Mouse (Mus musculus): Measurements from ENCODE around the gene Ddr1.
"Not testable (repeated sequence)": the region's sequence is repeated elsewhere in the genome, so short reads cannot be mapped to it uniquely, and the experiment has no call there.

Gene Ddr1

DNA sequence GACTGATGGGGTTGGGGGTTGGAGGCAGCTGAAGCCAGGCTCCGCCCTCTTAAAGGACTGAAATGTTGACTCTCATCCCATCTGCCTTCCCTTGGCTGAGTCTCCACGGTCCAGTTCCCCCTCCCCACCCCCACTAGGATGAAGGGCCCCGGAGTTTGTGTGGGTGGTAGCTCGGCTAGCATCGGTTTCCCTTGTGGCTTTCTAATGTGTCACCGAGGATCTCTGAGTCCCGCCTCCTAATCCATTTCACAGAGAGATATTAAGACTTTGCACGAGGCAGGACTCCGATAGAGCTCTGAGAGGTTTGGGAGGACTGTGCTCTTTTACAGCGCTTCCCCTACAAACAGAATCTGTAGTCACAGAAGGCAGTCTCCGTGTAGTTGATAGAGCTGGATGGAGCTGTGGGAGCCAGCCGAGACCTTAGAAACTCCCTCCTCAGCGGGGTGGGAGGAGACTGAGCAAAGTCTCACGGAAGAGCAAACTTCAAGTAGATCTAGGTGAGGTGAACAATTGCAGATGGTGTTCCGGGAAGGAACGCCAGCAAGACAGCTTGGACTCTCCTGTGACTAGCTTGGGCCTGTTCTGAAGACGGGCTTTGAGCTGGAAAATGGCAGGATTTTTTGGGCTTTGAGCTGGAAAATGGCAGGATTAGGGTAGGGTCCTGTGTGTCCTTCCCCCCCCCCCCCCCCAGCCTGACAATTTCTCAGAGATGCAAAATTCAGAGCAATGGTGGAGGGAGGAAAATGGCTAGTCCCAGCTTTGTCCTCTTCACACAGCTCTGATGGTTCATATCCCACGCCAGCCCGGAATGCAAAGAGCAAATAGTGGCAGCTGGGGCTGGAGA, at the start of gene Ddr1:
Ddr1 (minus strand) TSS at position 1 of the 844 bp plus-strand sequence.
- no peak for DNase-seq (ENCODE audit: extremely low read depth, insufficient read length, low spot score)

- no peak for DNase-seq (ENCODE audit: extremely low read depth, insufficient read length, low spot score)
Observed at GRCm38 (mm10) chr17:35753668-35754067, 49.2 kb upstream of the Ddr1 start.

- peak; percentile 53 for DNase-seq (ENCODE audit: extremely low read depth, insufficient read length, low spot score)
Observed at GRCm38 (mm10) chr17:35752221-35752811, 47.9 kb upstream of the Ddr1 start.

- no peak for DNase-seq (ENCODE audit: extremely low read depth, insufficient read length, low spot score)
Observed at GRCm38 (mm10) chr17:35749685-35750084, 45.3 kb upstream of the Ddr1 start.

DNA sequence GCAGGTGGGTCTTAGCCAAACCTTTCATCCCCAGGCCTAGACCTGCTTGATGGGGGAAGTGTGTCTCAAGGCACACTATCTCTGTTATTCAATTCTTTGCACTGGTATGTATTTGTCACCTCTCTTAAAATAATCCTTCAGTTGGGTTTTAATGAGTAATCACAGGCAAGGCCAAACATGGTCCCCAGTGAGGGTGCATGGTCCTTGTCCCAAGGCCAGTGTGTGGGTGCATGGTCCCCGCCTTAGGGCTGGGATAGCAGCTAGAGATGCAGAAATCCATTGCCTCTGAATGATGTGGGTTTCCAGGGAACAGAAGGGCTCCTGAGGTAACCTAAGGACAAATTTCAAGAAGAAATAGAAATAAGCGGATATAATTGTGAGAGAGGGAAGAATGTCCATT, 39.9 kb upstream of the Ddr1 start:
- no peak for DNase-seq (ENCODE audit: extremely low read depth, insufficient read length, low spot score)

- no peak for DNase-seq (ENCODE audit: extremely low read depth, insufficient read length, low spot score)
Observed at GRCm38 (mm10) chr17:35742948-35743347, 38.5 kb upstream of the Ddr1 start.

DNA sequence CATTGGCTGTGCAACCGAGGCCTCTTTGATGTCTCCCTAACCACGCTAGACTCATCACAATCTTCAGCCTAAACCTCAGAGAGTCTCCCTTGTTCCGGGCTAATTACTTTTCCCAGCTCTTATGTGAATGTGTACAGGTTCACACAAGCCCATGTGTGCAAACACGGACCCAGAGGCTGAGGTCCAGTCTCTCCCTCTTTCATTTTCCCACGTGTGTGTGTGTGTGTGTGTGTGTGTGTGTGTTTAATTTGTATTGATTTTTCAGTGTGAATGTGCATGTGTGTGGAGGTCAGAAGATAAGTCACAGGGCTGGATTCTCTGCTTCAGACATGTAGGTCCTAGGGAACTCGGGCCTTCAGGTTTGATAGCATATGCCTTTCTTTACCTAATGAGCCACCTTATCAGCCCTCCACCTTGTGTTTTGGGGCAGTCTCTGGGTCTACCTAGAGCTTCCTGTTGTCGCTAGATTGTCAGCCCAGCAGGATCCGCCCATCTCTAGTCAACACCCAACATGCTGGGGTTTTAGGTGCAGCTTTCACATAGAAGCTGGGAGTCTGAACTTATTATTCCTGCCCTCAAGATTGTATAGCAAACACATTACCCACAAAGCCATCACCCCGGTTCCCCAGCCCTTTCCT, 37.3 kb upstream of the Ddr1 start:
- no peak for DNase-seq (ENCODE audit: extremely low read depth, insufficient read length, low spot score)

DNA sequence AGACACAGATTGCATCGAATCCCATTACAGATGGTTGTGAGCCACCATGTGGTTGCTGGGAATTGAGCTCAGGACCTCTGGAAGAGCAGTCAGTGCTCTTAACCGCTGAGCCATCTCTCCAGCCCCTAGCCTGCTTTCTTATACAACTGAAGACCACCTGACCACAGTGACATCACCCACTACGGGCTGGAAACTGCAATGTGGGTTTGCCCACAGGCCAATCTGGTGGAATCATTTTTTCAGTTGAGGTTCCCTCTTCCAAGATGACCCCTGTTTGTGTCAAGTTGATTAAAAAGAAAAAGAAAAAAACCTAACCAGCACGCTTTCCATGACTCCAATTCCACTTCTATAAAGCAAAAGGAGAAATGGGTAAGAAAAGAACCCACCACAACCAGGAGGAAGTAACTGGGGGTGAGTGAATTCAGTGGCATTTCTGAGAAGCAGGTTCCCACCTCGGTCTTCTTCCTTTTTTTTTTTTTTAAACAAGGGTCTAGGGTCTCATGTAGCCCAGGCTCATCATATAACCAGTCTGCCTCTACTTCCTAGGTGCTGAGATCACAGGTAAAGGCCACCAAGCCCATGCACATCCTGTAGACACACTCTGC, 36.0 kb upstream of the Ddr1 start:
- no peak for DNase-seq (ENCODE audit: extremely low read depth, insufficient read length, low spot score)

DNA sequence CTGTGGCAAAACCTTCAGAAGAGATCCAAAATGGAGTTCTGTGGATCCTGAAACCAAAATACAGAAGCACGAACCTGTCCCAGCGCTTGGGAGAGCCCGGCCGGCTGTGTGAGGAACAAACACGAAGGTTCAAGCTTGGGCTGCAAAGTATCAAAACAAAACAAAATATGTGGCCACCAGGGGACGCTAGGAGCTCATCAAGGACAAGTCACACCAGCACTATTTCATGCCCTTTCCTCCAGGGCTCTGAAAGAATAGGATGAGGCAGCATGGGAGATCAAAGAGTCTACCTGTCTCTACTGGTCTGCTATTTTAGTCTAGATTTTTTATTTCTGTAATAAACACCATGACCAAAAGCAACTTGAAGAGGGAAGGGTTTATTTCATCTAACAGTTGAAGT, 35.3 kb upstream of the Ddr1 start:
- peak; percentile 40 for DNase-seq (ENCODE audit: extremely low read depth, insufficient read length, low spot score)

- DNase-seq (ENCODE audit: extremely low read depth, insufficient read length, low spot score), result peak; percentile 71
Observed at GRCm38 (mm10) chr17:35737743-35738142, 33.3 kb upstream of the Ddr1 start.

- DNase-seq (ENCODE audit: extremely low read depth, insufficient read length, low spot score), result peak; percentile 59
Observed at GRCm38 (mm10) chr17:35736280-35736960, 32.0 kb upstream of the Ddr1 start.

- DNase-seq (ENCODE audit: extremely low read depth, insufficient read length, low spot score), result no peak
Observed at GRCm38 (mm10) chr17:35734478-35734877, 30.1 kb upstream of the Ddr1 start.

DNA sequence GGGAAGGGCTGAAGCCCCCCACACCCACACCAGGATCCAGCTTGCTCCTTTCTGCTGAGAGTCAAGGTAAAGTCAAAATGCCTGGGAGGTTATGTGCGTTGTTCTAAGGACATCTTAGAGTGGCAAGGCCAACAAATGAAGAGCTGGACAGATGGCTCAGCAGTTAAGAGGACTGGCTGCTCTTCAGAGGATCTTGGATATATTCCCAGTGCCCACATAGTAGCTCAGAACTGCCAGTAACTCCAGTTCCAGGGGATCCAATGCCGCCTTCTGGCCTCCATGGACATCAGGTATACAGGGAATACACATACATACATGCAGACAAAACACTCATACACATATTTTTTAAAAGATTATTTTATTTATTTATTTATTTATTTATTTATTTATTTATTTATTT, 29.0 kb upstream of the Ddr1 start:
- no peak for DNase-seq (ENCODE audit: extremely low read depth, insufficient read length, low spot score)

DNA sequence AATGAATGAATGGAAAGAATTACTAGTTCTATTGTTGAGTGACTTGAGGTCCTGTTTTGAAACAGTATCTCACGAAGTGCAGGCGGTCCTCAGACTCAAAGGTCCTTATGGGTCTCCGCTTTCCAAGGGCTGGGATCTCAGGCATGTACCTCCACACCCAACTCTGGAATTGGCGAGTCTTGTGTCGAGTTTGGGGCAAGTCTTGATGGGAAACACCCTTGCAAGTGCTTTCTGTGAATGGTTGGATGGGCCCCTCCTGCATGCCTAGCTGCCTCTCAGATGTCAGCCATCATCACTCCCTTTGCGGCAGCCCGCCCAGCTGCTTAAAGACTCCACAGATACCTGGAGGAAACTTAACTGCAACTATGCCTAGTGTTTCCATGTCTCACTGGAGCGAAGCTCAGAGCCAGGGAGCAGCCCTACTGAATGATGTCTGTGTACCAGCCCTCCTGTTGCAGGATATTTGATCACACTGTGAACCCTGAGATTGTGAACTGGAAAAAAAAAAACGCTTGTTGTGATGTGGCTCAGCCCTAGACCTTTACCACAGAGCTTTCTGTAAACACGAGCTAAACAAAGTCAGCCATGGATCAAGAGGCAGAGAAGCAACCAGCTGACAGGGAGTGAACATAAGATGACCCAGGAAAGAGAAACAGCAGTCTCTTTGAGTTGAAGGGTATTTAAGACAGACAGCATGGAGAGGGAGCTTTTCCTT, 27.2 kb upstream of the Ddr1 start:
- DNase-seq (ENCODE audit: extremely low read depth, insufficient read length, low spot score), result no peak

DNA sequence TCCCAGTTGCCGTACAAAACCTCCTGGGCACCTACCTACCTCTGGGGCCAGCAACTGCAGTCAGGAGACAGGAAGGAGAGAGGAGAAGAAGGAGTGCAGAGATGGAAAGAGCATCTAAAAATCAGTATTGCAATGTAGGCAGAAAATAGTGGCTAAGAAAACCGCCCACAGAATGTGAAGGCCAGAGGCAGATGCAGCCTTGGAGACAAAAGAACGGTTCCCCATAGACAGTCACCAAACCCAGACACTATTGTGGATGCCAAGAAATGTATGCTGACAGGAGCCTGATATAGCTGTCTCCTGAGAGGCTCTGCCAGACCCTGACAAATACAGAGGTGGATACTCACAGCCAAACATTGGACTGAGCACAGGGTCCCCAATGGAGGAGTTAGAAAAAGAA, 25.7 kb upstream of the Ddr1 start:
- not testable (repeated sequence) for DNase-seq (ENCODE audit: extremely low read depth, insufficient read length, low spot score)

GRCm38 (mm10) chr17:35728821-35729220, 24.4 kb upstream of the Ddr1 start:
- no peak for DNase-seq (ENCODE audit: extremely low read depth, insufficient read length, low spot score)

DNA sequence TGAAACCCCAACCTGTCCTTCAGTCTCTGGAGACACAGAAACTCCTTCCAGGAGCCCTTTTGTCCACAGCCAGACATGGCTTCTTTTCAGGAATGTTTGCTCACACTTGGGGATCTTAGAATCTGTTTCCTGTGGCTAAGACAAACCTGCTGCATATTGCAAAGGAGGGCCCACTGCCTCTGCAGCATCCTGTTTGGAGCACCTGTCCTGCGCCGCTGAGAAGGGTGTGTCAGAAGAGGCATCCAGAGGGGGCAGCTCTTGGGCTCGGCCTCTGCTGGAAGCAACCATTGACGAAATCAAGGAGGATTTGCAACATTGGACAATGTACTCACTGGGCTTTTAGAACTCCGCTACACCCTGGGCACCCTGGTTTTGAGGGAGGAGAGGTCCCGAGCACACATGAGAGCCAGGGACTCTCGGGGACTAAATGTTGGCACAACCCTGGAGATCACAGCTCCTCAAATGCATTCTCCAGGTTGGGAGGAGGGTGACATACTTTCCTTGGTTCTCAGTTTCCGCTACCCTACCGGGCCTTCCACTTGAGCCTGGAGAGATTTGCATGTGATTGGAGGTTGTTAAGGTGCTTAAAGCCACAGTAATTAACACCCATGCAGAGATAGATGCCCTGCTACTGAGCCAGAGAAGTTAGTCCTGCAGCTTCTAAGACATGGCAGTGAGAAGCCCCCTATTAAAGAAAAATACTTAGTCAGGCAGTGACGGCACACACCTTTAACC, 23.2 kb upstream of the Ddr1 start:
- no peak for DNase-seq (ENCODE audit: extremely low read depth, insufficient read length, low spot score)

DNA sequence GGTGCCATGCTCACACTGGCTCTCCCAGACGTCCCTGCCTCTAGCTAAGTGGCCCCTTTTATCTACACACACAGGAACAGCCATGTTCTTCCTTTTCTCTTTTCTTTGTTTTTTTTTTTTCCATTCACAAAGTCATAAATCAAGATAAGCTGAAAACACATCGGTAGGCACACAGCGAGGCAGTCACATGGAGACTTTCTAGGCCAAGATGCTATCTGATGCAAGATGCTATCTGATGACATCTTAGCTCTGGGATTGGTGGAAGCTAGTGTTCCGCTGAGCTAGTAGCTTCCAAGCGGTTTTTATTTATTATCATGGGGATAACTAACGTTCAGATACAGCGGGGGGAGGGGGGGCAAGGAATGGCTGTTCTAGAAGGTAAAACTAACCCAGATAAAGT, 22.6 kb upstream of the Ddr1 start:
- no peak for DNase-seq (ENCODE audit: extremely low read depth, insufficient read length, low spot score)

All from 3134 (cell line).